Mouse (Mus musculus): ENCODE data around the gene Pa2g4.

GRCm38 (mm10) chr10:128583644-128584043, 17.9 kb upstream of the Pa2g4 start:
- no peak for TF ChIP-seq CTCF (IDR thresholded peaks at IDR 0.05; ENCODE audit: insufficient read depth, low read depth, low read length)
- TF ChIP-seq POLR2A (IDR thresholded peaks at IDR 0.05; ENCODE audit: insufficient read depth, low read depth, low read length) = no peak
